Mouse (Mus musculus) frontal cortex, adult 2 months (tissue): ENCODE results near the gene Chdh. TPM values are rescaled to one million over a fixed set of nuclear protein-coding genes. Genes with fewer than 3 reads are reported as not detected.

ENCODE experiments used
- DNase-seq, 2 experiments: peaks; one replicate each; pipeline ENCODE4 v3.0.0; 2022; ENCODE audit warnings: low spot score in 1 of 2; ENCODE audit errors: extremely low spot score in 1 of 2
- polyA plus RNA-seq: library from polyadenylated mRNA; depleted of rRNA; stranded (reverse); fragments of >200 nt; gene quantifications from 2 replicates; pipeline ENCODE4 v1.2.3, GENCODE M21; 2012

Gene Chdh
- polyA plus RNA-seq, 1 experiment = 1.9 TPM

GRCm38 (mm10) chr14:30011886-30012560 is 3.2 kb downstream of the Chdh start:
- peak in 1 of 2 experiments; percentile 40 for DNase-seq

- DNase-seq = no peak
These were observed 5.7 kb downstream of the Chdh start for GRCm38 (mm10) chr14:30014487-30014886.

- DNase-seq = no peak
These were observed 6.2 kb downstream of the Chdh start for GRCm38 (mm10) chr14:30015008-30015407.

GRCm38 (mm10) chr14:30016666-30017065 is 7.8 kb downstream of the Chdh start:
- no peak for DNase-seq

GRCm38 (mm10) chr14:30017794-30018462 is 9.1 kb downstream of the Chdh start:
- DNase-seq = no peak

- no peak for DNase-seq
These were observed 9.6 kb downstream of the Chdh start for GRCm38 (mm10) chr14:30018463-30018801.

- DNase-seq = no peak
These were observed 10.0 kb downstream of the Chdh start for GRCm38 (mm10) chr14:30018846-30019245.

GRCm38 (mm10) chr14:30019375-30019774 is 10.6 kb downstream of the Chdh start:
- no peak for DNase-seq

GRCm38 (mm10) chr14:30019792-30020575 is 11.2 kb downstream of the Chdh start:
- DNase-seq = no peak

GRCm38 (mm10) chr14:30022471-30022870 is 13.6 kb downstream of the Chdh start:
- DNase-seq = no peak

- no peak for DNase-seq
These were observed 15.6 kb downstream of the Chdh start for GRCm38 (mm10) chr14:30024387-30024786.

GRCm38 (mm10) chr14:30027378-30027777 is 18.6 kb downstream of the Chdh start:
- DNase-seq = no peak

GRCm38 (mm10) chr14:30033405-30033804 is 24.6 kb downstream of the Chdh start:
- DNase-seq = no peak

- DNase-seq = no peak
These were observed 29.6 kb downstream of the Chdh start for GRCm38 (mm10) chr14:30038431-30038830.

- DNase-seq = no peak
These were observed 30.6 kb downstream of the Chdh start for GRCm38 (mm10) chr14:30039413-30039812.

- DNase-seq = no peak
These were observed 33.0 kb downstream of the Chdh start for GRCm38 (mm10) chr14:30041836-30042235.

- DNase-seq = no peak
These were observed 34.6 kb downstream of the Chdh start for GRCm38 (mm10) chr14:30043356-30043940.

- DNase-seq = no peak
These were observed 36.4 kb downstream of the Chdh start for GRCm38 (mm10) chr14:30045239-30045638.

GRCm38 (mm10) chr14:30045704-30046220 is 36.9 kb downstream of the Chdh start:
- no peak for DNase-seq

- no peak for DNase-seq
These were observed 38.2 kb downstream of the Chdh start for GRCm38 (mm10) chr14:30046976-30047375.

GRCm38 (mm10) chr14:30048049-30048448 is 39.2 kb downstream of the Chdh start:
- no peak for DNase-seq
